Mouse (Mus musculus): ENCODE measurements around the gene Rnase9. TPM values are rescaled to one million over a fixed set of nuclear protein-coding genes. Genes with fewer than 3 reads are reported as not detected.
A peak's percentile ranks its signal among the peaks of the same experiment; 100 is the strongest.
"Not testable (repeated sequence)": the region's sequence is repeated elsewhere in the genome, so short reads cannot be mapped to it uniquely, and the experiment has no call there.

Rnase9 gene
- polyA plus RNA-seq, 1 experiment from 2014 or later = not detected

DNA sequence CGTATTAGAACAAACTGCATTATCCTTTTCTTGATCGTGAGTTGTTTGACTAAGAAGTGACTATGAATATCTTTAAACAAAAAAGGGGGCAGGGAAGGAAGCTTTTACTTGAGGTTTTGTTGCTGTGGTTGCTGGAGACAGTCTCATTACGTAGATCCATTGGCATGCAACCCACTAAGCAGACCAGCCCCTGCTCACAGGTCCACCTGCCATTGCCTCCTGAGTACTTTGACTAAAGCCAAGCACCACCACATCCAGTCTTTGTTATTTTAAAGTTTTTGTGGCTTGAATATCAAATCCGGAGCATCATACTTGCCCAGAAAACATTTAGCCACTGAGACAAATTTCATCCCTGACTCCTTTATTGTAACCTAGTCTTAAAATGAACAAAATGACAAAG, 5.5 kb downstream of the Rnase9 start:
- ATAC-seq = no peak
- Histone ChIP-seq H3K27ac (no peak overlapping the region), H3K9me3 (replicated peaks) (no peaks in the 10 kb centered on the region), H3K27me3 (no peaks in the 10 kb centered on the region), H3K9ac (no peak overlapping the region), H3K36me3 (ENCODE audit: poor library complexity, severe bottlenecking) (no peaks in the 10 kb centered on the region), H3K4me1 (no peaks in the 10 kb centered on the region), H3K4me2 (no peak overlapping the region), H3K4me3 (no peak overlapping the region)
- WGBS = 85% methylated on average over 4 of the region's 4 CpGs

DNA sequence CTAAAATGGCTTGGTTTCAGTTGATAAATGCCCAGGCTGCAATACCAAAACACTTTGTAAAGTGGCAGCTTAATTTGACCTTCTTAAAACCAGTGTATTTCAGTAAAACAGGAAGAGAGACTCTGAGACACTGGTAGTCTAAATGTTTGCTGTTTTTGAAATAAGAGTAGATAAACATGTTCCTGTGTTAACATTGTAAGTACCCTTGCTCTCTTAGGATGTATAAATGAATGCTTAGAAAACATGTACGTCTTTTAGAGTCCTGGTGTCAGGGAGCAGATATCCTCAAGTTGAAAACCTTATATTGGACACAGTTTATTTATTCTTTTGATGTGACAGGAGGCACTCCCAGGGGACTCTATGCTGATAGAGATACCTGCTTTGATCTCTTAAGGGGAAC, 6.5 kb downstream of the Rnase9 start:
- no peaks in the 10 kb centered on the region for H3K27me3 ChIP-seq
- H3K9me3 ChIP-seq (replicated peaks) = no peaks in the 10 kb centered on the region
- no peaks in the 10 kb centered on the region for H3K36me3 ChIP-seq (ENCODE audit: poor library complexity, severe bottlenecking)
- no peak for ATAC-seq
- H3K9ac ChIP-seq = no peak overlapping the region
- no peaks in the 10 kb centered on the region for H3K4me1 ChIP-seq
- no peak overlapping the region for H3K27ac ChIP-seq
- no peak overlapping the region for H3K4me3 ChIP-seq
- no peak overlapping the region for H3K4me2 ChIP-seq
- WGBS = 64% methylated on average over 1 of the region's 1 CpGs

GRCm38 (mm10) chr14:51027387-51028155, 14.1 kb downstream of the Rnase9 start:
- H3K4me2 ChIP-seq = no peak overlapping the region
- H3K4me1 ChIP-seq = no peaks in the 10 kb centered on the region
- no peak overlapping the region for H3K9ac ChIP-seq
- H3K4me3 ChIP-seq = no peak overlapping the region
- H3K27ac ChIP-seq = no peak overlapping the region
- 56% methylated on average over 3 of the region's 3 CpGs for WGBS
- no peaks in the 10 kb centered on the region for H3K36me3 ChIP-seq (ENCODE audit: poor library complexity, severe bottlenecking)
- no peak for ATAC-seq
- H3K27me3 ChIP-seq = no peaks in the 10 kb centered on the region
- no peaks in the 10 kb centered on the region for H3K9me3 ChIP-seq (replicated peaks)

DNA sequence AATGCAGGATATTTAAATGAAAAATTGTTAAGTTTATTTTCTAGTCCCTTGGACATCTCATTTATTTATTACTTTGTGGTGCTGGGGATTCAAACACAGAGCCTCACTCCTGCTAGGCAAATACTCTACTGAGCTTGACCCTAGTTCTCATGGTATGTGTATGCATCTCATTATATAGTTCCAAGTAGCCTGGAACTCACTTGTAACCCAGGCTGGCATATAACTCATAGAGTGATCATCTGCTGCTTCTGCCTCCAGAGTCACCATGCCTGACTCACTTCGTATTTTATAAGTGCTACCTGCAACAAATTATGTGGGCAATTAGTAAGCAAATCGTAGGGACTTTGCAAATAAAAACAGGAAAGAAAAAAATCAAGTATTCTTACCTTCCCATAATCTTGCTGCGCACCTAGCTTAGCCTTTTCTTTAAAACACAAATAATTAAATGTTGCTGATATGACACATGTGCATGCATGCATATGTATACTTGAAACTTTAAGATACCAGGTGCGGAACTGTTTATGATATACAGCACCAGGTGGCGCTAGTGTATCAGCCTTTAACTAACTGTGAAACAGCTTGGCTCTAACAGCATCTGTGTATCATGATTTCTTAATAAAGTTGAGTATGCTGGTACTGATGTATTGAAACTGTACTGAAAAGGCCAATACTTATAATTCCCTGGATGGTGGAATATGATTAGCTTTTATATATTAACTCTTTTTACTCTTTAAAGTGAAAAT, 15.1 kb downstream of the Rnase9 start:
- H3K9ac ChIP-seq = no peak overlapping the region
- ATAC-seq = peak; percentile 72
- WGBS = 38% methylated on average over 5 of the region's 5 CpGs

DNA sequence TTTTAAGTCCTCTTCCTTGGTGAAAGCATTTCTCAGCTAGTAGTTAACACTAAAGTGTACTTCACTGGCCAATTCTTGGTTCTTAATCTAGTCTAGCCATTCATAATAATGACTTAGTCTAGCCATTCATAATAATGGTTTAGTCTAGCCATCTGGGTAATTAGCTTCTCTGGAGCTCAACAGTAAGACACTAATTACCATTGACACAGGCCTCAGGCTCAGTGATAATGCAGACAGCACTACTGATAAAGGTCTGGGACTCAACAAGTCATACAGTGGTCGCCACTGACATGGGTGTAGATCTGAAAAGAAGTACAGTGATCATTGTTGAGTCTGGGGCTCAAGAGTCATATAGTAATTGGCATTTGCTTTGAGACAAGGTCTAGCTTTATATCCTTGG, 16.8 kb downstream of the Rnase9 start:
- no peak for ATAC-seq
- 67% methylated on average over 1 of the region's 1 CpGs for WGBS
- H3K4me2 ChIP-seq = no peak overlapping the region

More for the DNA sequence above, 15.1 kb downstream of the Rnase9 start:
- Histone ChIP-seq H3K27me3 (no peaks in the 10 kb centered on the region), H3K4me3 (no peak overlapping the region), H3K4me2 (no peak overlapping the region), H3K27ac (no peak overlapping the region), H3K36me3 (ENCODE audit: poor library complexity, severe bottlenecking) (no peaks in the 10 kb centered on the region), H3K4me1 (no peaks in the 10 kb centered on the region), H3K9me3 (replicated peaks) (no peaks in the 10 kb centered on the region)

DNA sequence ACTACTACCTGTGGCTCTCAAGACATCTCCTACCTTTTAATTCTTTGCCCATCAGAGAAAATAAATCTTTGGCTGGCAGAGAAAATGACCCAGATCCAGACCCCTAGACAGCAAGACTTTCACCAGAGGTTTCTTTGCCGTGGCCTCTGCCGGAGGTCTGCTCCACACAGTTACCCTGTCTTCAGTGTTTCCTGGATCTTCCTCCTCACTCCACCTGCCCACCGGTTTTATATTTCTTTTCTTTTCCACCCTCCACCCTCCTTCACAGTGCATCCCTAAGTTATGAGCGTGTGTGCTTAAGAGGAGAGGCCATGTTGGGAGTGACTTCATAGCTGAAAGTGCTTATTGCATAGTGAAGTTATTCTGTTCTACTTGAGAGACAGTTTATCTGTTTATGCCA, 18.2 kb downstream of the Rnase9 start:
- Histone ChIP-seq H3K36me3 (ENCODE audit: poor library complexity, severe bottlenecking) (no peaks in the 10 kb centered on the region), H3K4me1 (no peaks in the 10 kb centered on the region), H3K9ac (no peak overlapping the region), H3K4me3 (no peak overlapping the region), H3K9me3 (replicated peaks) (no peaks in the 10 kb centered on the region; the same call in 1 of the 2 replicates), H3K27ac (no peak overlapping the region), H3K4me2 (no peak overlapping the region), H3K27me3 (no peaks in the 10 kb centered on the region)
- ATAC-seq = no peak
- 79% methylated on average over 4 of the region's 4 CpGs for WGBS

More for the DNA sequence above, 16.8 kb downstream of the Rnase9 start:
- Histone ChIP-seq H3K4me1 (no peaks in the 10 kb centered on the region), H3K9me3 (replicated peaks) (no peaks in the 10 kb centered on the region; the same call in 1 of the 2 replicates), H3K27ac (no peak overlapping the region), H3K4me3 (no peak overlapping the region), H3K36me3 (ENCODE audit: poor library complexity, severe bottlenecking) (no peaks in the 10 kb centered on the region), H3K27me3 (no peaks in the 10 kb centered on the region), H3K9ac (no peak overlapping the region)

- Histone ChIP-seq H3K4me2 (no peak overlapping the region), H3K9me3 (replicated peaks) (no peaks in the 10 kb centered on the region; the same call in 1 of the 2 replicates), H3K9ac (no peak overlapping the region), H3K27me3 (no peaks in the 10 kb centered on the region), H3K4me3 (no peak overlapping the region), H3K27ac (no peak overlapping the region), H3K4me1 (no peaks in the 10 kb centered on the region), H3K36me3 (ENCODE audit: poor library complexity, severe bottlenecking) (no peaks in the 10 kb centered on the region)
- no peak for ATAC-seq
- 82% methylated on average over 3 of the region's 3 CpGs for WGBS
These were observed 24.4 kb downstream of the Rnase9 start for GRCm38 (mm10) chr14:51017256-51017655.

GRCm38 (mm10) chr14:51015780-51016179, 25.9 kb downstream of the Rnase9 start:
- ATAC-seq = no peak
- Histone ChIP-seq H3K4me2 (no peak overlapping the region), H3K4me1 (no peaks in the 10 kb centered on the region), H3K27me3 (no peaks in the 10 kb centered on the region), H3K9me3 (replicated peaks) (no peaks in the 10 kb centered on the region; the same call in 1 of the 2 replicates), H3K27ac (no peak overlapping the region), H3K36me3 (ENCODE audit: poor library complexity, severe bottlenecking) (no peaks in the 10 kb centered on the region), H3K4me3 (no peak overlapping the region), H3K9ac (no peak overlapping the region)

GRCm38 (mm10) chr14:51014724-51015123, 26.9 kb downstream of the Rnase9 start:
- not testable (repeated sequence) for ATAC-seq; H3K4me3 ChIP-seq; H3K4me1 ChIP-seq; H3K27ac ChIP-seq; H3K4me2 ChIP-seq; H3K9me3 ChIP-seq (replicated peaks); H3K27me3 ChIP-seq; H3K36me3 ChIP-seq (ENCODE audit: poor library complexity, severe bottlenecking); H3K9ac ChIP-seq
- 87% methylated on average over 3 of the region's 3 CpGs for WGBS

GRCm38 (mm10) chr14:51009572-51009971, 32.1 kb downstream of the Rnase9 start:
- Histone ChIP-seq H3K9ac (no peak overlapping the region), H3K4me1 (no peaks in the 10 kb centered on the region), H3K4me3 (no peak overlapping the region), H3K9me3 (replicated peaks) (no peaks in the 10 kb centered on the region), H3K27ac (no peak overlapping the region), H3K4me2 (no peak overlapping the region), H3K27me3 (no peaks in the 10 kb centered on the region), H3K36me3 (ENCODE audit: poor library complexity, severe bottlenecking) (no peaks in the 10 kb centered on the region)
- 83% methylated on average over 6 of the region's 6 CpGs for WGBS
- ATAC-seq = no peak

DNA sequence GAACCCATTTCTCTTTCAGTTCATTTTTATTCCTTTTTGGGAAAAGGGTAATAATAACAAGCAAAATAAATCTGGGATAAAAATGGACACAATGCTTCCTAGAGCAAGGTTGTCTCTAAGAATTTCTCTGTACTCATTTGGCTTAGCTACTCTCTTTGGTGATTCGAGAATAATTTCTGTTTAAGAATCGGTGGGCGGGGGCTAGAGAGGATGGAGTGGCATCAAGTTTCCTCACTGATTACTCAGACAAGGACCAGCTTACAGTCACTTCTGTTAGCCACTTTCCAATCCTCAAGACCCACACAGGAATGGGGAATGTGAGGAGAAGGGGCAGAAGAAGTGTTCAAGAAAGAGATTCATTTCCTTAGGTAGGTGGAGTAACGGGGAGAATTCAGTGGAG, 32.9 kb downstream of the Rnase9 start:
- WGBS = 88% methylated on average over 4 of the region's 4 CpGs
- no peaks in the 10 kb centered on the region for H3K9me3 ChIP-seq (replicated peaks)
- no peaks in the 10 kb centered on the region for H3K36me3 ChIP-seq (ENCODE audit: poor library complexity, severe bottlenecking)
- H3K4me1 ChIP-seq = no peaks in the 10 kb centered on the region
- H3K27ac ChIP-seq = no peak overlapping the region
- H3K9ac ChIP-seq = no peak overlapping the region
- no peaks in the 10 kb centered on the region for H3K27me3 ChIP-seq
- no peak for ATAC-seq
- H3K4me2 ChIP-seq = no peak overlapping the region
- no peak overlapping the region for H3K4me3 ChIP-seq

DNA sequence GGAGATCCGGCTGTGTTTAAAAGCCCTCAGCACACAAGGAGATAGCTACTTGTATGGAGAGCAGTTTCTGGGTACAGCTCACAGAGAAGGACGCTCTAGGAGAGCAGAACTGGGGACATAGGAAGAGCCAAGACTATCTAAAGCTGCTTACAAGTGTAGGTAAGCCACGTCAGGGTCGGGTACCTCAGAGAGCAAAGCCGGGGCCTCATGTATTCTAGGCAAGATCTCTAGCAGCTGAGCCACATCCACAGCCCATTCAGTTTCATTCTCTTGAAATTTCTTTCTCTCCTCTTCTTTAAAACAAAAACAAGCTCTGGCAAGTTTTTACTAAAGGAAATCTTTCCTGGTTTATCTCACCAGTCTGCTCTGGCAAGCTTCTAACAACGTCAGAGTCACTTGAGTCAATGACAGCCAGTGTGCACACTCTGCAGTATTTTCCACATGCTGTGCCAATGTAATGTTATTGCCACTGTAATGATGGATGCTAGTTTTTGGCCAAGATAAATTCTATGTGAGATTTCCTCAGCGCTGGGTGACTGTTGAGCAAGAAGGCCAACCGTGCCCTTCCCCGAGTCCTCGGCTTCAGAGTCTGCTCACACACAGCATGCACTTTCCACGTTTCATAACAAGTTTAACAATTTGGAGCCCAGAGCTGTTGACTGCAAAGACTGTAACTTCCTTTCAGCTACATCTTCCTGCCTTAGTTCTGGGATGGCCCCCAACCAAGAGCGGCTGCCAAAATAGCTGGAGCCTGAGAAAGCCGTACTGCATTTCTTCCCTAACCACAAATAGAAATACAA, 33.6 kb downstream of the Rnase9 start:
- no peaks in the 10 kb centered on the region for H3K27me3 ChIP-seq
- H3K4me3 ChIP-seq = no peak overlapping the region
- no peak overlapping the region for H3K9ac ChIP-seq
- no peaks in the 10 kb centered on the region for H3K9me3 ChIP-seq (replicated peaks)
- H3K4me1 ChIP-seq = no peaks in the 10 kb centered on the region
- ATAC-seq = peak; percentile 38; the same call in 1 of the 2 replicates
- H3K27ac ChIP-seq = no peak overlapping the region
- 83% methylated on average over 13 of the region's 13 CpGs for WGBS
- no peaks in the 10 kb centered on the region for H3K36me3 ChIP-seq (ENCODE audit: poor library complexity, severe bottlenecking)
- H3K4me2 ChIP-seq = no peak overlapping the region

All from forebrain, embryonic 13.5 days (tissue).